Mouse (Mus musculus): ENCODE data around the gene Ccdc12.

The Ccdc12 gene

DNA sequence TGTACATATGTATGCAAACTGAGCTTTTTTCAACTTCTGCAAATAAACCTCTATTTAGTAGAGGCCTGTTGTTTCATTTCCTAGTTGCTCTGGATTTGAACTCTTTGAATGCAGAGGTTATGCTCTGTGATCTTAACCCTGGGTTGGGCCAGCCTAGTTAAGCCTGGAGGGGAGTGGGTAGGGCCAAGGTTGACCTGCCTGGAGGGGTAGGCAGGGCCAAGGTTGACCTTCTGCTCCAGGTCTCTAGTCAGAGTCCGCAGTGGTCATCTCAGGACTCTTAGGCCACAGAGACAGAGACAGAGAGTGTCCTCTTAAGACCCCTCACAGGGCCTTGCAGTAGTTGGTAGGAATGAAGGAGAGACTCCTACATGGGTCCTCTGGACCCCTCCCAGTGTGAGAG, 55.2 kb downstream of the Ccdc12 start:
- no peak for DNase-seq

DNA sequence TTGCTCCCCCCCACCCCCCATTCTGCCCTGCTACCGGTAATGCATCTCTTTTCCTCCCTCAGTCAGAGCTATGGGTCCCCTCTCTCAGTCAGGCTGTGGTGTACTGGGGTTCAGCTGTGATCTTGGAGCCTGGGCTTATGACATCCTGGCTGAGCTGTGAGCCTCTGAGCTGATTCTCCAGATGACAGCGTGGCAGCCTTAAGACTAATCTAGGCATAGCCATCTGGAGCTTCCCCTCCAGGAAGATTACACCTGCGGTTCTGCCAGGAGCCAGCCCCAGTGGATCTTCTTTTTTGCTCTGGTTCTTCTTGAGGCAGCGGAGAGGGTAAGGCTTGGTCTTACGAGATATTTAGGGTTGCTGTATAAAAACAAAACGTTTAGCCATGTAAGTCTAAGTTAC, 55.7 kb downstream of the Ccdc12 start:
- DNase-seq, result peak; percentile 42

DNA sequence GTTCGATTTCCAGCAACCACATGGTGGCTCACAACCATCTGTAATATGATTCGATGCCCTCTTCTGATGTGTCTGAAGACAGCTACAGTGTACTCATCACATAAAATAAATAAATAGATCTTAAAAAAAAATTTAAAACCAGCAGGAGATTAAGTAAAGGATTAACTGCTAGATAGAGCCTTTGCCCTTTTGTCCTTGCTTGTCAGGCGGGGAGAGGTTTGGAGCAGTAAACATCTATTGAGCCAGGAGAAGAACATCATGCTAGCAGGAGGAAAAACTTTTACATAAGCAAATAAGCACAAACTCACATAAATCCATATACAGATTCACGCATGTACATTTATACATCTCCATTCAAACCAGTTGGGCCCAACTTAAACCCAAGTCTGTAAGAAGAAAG, 56.2 kb downstream of the Ccdc12 start:
- DNase-seq, result no peak

DNA sequence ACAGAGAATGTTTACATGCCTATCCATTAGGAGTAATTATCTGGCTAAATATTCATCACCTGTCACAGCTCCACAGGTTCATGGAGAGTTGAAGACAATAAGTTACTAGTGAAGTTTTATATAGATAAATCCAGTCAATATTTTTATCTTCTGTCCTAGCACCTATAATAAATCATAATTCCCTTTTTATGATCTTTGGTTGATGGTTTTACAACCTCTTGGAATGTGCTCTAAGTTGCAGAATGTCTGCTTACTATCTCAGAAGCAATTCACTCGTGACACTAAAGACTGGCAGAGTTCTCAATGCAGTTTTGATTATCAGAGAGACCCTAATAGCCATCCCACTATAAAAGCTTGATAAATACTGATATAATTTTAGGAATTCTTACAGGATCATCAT, 57.1 kb downstream of the Ccdc12 start:
- no peak for DNase-seq

DNA sequence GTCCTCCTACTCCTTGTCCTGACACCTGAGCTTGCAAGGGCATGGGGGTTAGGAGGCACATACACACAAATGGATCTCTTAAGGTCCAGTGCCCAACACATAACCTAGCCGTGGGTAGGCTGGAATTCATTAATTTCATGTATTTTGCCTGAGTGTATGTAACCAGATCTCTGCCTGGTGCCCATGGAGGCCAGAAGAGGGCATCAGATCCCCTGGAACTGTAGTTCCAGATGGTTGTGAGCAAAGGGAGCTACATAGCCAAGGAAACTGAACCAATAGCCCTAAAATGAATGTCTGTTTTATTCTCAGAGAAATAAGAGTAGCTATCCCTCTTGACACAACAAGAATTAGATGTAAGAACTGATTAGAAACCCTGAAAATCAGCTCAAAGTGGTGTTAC, 59.1 kb downstream of the Ccdc12 start:
- DNase-seq, result no peak

DNA sequence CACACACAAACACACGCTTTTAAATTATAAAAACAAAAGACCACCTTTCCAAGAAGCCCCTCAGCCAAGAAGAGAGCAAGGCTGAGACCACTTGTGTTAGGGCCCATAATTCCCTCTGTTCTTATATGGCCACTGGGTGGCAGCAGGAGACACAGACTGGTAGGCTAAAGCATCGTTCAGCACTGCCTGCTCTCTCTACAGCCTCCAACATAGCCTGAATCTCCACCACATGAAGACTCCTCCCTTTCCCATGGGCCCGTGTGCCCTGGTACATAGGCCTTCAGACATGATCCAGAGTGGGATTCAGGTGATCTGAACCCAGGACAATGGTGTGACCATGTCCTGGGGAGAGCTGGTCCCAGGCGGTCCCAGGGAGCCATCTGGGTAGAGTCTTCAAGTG, 60.5 kb downstream of the Ccdc12 start:
- peak; percentile 63 for DNase-seq

DNA sequence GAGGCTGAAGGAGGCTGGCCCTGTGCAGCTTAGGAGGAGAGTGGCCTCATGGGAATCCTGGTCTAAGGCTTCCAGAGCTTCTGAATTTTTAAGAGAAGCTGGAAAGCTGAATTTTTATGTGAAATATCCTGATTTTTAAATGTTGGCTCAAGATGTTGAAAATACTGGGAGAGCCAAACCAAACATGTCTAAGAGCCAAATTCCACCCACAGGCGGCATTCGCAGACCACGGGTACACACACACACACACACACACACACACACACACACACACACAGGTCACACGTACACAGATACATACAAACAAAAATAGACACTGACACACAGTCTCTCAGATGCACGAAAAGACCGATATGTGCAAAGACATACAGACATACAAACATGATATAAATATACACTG, 61.8 kb downstream of the Ccdc12 start:
- no peak for DNase-seq

DNA sequence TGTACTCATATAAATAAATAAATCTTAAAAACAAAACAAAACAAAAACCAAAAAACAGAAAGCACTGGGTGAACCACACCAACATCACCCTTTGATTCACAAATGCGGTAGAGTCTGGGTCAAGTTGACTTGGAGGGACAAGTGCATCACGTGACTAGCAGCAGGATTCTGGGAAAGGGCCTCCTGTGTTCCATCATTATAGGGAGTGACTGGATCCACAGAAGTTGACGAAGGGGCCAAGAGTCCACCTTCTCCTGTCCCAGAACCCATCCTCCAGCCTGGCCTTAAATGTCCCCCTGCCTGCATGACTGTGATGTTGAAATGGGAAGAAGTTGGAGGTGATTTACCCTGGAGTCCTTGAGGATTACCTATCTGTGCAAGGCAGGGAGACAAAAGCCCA, 62.5 kb downstream of the Ccdc12 start:
- no peak for DNase-seq

DNA sequence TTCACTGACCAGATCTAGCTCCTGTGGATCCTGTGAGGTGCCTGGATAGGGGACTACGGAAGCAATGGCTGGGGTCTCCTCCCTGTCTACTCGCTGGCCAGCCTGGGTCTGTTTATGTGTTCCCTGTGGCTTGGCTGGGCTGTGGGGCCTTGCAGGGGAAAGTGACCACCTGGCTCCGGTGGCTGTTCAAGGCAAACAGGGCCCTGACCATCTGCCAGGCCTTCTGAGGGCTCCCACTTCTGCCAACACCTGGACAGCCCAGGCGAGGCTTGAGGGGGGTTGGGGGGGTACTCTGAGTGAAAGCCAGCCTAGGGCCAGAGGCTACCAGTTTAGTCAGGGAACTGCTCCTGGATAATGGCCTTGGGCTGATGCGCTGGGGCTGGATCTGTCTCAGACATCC, 63.7 kb downstream of the Ccdc12 start:
- no peak for DNase-seq

DNA sequence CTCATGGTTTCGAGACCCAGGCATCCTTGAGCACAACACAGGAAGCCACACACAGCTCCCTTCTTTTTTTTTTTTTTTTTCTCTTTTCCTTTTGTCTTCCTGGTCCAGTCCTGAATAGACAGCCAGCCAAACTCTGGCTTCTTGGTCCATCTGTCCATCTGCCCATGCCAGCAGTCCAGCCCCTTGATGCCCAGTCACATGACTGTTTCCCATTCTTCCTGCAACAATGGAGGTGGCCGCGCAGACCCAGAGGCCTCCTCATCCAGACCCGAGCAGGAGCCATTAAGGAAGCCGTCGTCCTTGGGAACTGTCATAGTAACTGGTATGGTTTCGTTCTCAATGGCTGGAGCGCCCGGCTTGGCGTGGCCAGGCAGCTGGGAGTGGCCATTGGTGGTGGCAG, 65.8 kb downstream of the Ccdc12 start:
- no peak for DNase-seq

DNA sequence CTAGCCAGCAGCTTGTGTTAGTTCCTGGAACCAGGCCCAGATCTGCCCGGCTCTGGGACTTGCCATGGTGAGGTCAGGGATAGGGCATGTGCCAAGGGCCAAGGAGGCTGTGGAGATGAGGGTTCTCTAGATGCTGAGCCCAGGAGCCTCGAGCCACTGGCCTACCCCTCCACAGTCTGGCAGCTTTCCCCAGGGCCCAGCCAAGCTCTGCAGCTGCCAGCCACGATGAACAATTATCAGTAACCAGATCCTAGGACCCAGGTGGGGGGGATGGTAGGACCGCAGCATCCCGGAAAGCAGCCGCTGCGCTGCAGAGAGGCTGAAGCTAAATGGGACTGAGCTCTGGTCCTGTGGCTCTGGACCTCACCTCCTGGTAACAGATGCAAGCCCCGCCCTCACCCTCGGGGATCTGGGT, 69.4 kb downstream of the Ccdc12 start:
- DNase-seq, result peak; percentile 32

DNA sequence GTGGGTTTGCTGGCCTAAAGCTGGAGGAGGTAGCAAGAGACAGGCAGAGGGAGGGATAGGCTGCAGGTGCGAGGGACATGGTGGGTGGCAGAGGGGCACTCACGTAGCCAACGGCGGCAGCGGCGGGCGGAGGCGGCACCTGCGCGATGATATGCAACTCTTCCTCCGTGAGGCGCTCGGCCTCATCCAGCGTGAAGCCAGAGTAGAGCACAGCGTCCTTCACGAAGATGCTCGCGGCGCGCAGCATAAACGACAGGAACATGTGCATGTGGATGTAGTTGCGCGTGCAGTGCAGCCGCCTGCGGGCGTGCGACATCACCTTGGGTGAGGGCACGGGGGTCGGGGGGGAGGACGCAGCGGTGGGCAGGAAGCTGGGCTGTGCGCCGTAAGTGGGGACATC, 70.6 kb downstream of the Ccdc12 start:
- peak; percentile 21 for DNase-seq

DNA sequence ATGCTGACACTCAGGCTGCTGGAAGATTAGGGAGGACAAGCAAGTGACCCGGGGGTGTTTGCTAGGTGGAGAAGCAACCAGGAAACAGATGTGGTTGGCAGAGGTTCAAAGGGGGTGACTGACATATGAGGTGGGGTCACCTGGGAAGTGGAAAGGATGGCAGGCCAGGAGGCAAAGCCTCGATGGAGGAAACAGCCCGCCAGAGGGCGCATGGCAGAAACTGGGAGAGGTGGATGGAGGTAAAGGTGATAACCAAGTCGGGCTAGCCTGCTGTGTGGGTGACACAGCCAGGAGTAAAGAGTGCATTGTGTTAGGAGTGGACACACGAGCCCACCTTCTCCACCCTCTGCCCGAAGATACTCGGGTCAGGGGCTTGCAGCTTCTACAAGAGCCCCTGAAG, 73.5 kb downstream of the Ccdc12 start:
- DNase-seq, result peak; percentile 39

DNA sequence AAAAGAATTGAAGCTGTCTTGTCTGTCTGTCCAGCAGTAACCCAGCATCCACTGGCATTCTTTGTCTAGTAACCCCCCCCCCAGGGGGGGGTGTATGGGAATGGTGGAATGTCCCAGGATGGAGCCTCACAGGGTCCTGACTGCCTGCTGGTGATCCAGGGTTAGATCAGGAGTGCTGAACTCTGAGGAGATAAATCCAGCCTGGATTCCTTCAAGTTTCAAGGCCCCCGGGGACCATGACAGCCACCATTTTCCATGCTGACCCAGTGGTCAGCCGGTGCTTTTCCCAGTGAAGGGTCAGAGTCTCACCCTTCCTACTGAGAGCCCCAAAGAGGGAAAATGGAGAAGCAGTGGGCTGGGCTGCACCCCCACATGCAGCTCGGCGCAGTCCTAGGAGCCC, 75.6 kb downstream of the Ccdc12 start:
- no peak for DNase-seq

DNA sequence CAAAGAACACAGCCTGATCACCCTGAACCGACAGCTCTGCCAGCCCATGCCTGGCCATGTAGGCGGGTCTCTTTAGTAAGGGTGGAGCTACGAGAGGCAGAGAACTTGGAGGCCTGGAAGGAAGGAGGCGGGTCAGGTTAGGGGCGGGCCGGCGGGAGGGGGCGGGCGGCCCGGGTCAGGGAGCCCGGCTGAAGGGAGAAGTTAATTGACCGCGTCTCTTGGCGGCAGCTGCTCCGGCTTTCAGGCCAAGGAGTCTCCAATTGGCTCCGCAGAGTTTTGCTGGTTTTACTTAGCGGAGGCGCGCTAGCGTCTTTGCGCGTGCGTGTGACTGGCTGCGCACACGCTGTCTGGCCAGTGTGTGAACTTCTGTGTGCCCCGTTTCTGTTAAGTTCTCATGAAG, 76.3 kb downstream of the Ccdc12 start:
- peak; percentile 50 for DNase-seq

DNA sequence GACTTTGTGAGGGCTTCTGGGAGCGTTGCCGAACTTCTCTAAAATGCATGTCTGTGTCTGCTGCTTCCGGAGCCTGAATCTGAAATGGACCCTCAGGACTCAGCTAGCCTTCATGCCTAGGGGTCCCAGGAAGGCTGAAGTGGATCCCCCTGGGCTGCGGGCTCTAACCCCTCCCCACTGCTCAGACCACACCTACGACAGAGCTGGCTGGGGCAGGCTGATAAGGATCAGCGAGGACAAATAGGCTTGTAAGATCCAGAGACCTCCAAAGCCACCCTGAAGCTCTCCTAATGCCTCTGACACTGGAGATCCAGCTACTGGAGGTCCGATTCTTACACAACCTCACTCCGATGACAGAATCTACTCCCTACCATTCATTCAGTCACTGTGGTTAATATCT, 76.8 kb downstream of the Ccdc12 start:
- no peak for DNase-seq

DNA sequence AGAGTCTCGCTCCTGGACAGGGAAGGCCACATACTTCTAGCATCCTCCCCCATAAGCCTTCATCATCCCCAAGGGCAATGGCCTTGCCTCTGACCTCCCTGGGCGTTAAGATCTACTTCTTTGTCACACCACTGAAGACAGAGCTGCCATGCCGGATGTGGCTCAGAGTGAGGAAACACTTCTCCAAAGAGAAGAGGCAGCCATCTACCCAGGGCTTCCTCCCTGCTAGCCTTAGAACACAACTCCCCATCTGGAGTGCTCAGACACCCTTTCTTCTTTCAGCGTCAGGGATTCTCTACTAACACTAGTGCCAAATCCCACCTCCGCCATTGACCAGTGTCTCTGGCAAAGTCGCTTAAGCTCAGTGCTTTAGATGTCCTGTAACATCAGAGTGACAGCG, 77.9 kb downstream of the Ccdc12 start:
- no peak for DNase-seq

DNA sequence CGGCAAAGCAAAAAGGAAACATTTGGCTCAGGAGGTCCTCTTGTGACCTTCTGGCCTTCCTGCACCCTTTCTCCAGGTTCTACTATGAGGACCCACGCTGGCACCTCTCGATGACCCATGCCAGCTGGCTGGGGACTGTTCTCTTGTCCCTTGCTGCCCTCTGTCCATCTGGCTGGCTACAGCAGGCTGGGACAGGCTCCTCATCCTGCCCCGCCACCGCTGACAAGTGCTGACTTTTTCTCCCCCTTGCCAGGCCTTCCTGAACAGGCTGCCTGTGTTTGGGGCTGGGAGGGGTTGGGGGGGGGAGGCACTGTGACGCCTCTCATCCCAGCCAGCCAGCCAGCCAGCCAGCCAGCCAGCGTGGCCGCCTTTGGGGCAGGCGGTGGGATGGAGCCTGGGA, 80.1 kb downstream of the Ccdc12 start:
- no peak for DNase-seq

DNA sequence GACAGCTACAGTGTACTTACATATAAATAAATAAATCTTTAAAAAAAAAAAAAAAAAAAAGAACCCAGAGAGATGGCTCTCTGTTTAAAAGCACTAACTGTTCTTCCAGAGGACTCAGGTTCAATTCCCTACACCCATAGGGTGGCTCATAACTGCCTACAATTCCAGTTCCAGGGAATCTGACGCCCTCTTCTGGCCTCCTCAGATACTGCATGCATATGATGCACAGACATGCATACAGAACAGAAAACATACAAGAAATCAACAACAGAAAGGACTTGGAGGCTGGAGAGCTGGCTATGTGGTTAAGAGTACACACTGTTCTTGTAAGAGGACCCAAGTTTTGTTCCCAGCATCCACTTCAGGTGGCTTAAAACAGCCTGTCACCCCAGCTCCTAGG, 81.8 kb downstream of the Ccdc12 start:
- no peak for DNase-seq

DNA sequence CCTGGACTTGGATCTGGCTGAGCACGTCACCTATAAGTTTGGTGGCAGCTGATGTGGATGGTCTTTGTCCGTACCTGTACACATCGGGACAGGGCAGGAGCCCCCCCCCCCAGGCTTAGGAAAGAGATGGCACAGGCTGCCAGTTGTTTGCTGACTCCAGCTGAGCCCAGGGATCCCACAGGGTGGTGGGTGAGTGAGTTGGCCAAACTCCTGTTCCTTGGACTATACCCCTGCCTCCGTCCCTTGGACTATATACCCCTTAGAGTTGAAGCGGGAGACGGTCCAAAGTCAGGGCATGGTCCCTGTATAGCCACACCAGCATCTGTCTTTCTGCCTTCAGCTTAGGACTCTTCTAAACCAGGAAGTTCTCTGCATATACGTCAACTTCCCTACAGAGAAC, 83.7 kb downstream of the Ccdc12 start:
- DNase-seq, result no peak

DNA sequence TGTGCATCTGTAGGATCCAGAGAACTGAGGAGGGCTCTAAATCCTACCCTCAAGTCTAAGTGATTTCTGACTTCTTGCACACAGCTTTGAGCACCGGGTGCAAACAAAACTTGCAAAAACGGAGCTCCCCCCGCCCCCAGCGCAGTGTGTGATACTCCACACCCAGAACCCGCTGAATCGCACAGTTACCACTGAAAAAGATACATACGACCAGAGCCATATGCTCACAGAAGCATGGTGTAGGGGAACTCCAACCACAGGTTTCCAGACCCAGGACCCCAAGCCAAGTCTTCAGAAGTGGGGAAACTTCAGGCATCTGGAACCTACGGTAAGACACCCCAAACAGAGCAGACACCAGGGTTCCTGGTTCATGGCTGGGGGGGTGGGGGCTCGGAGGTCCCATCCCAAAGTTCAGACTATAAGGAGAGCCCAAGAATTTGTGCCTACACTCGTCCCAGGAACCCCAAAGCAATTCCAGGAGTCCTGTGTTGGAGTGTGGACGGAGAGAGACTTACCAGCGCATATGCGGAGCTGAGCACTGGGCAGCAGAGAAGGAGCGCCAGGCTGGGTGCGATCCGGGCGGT, 85.5 kb downstream of the Ccdc12 start, which contains the start of gene Myl3:
TSS of gene Myl3 (plus strand) at position 151 of the 584 bp plus-strand sequence.
- no peak for DNase-seq

DNA sequence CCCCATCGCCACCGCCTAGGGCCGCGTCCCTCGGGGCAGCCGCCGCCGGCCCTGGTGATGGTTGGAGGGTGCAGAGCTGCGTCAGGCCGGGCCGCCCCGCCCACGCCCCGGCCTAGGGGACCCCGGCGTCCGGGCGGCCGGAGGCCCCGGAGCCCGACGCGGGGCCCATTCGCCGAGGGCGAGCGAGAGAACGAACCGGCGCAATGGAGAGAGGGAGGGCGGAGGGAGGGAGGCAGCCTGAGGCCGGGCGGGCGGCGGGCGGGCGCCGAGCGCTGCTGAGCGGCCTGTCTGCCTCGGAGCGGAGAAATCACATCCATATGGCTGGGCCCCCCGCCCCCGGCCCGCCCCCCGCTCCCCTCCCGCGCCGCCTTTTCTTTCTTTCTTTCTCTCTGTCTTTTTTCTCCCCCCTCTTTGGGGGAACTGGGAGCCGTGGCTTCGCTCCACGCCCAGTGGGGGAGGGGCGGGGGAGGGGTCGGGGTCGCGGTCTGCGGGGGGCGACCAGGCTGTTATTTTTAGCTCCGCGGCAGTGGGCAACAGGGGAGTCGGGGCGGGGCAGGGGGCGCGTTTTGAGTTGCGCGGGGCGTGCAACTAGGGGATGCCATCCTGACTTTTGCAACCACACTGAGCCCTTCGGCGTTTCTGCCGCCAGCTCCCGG, 86.1 kb downstream of the Ccdc12 start:
- DNase-seq, result no peak

DNA sequence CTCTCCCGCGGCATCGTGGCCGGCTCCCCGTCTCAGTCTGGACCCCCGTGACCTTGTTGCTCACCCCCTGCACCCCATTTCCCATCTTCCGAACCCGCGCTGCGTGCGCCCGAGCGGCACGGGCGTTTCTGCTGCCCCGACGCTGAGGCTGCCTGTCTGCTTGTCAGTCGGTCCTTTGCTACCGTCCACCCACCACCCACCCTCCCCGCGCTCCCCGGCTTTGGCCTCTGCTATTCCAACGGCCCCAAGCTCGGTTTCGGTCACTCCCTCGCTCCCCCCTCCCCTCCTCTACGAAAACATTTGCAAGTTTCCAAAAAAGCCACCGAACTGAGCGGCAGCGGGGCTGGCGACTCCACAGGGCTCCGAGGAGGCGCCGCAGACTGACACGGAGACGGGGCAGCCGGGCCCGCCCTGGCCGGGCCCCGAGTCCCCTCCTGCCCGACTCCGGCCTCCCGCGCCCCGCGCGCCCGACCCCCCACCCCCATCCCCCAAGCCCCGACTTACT, 86.7 kb downstream of the Ccdc12 start:
- no peak for DNase-seq

DNA sequence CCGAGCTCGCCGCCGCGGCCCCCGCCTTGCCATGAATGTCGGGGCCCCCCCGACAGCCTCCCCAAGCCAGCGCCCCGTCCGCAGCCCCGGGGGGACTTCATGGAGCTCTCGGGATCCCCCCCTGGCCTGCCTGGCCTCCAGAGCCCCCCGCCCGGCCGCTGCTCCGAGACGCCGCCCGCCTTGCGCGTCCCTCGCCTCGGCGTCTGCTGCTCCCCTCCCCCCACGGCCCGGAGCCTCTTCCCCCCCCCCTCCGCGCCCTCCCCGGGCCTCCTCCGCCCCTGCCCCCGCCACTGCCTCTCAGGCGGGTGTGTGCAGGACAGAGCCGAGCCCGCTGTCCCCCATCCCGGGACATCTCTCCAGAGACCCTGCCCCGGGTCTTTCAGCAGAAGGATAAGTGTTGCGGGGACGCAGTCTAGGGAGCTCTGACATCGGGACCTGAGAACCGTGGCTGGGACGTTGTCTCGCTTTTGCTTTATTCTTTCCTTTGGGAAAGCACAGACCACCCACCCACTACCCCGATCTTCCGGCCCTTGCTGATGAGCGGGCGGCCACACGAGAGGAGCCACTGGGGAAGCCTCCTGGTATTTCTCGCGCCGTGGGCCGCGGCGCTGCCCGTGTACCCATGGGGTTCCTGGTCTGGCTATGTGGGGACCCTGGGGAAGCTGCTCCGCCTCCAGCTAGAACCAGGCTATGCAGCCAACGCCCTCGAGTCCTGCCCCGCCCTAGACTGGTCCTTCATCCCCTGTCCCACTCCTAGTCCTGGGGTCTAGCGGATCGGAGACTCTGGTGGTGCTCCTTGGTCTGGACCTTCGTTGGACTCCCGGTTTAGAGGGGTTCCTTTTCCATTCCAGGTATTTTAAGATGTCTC, 87.4 kb downstream of the Ccdc12 start:
- DNase-seq, result no peak

All from right cerebral cortex, adult 18-20 months (tissue).